Mouse (Mus musculus) spleen, postnatal 4 days (tissue): Measurements from ENCODE around the gene Aqp3.

ENCODE experiments used
- DNase-seq, 2 experiments: peaks; one replicate each; pipeline ENCODE4 v3.0.0; 2022; ENCODE audit warnings: low spot score in 2 of 2

Gene Aqp3

DNA sequence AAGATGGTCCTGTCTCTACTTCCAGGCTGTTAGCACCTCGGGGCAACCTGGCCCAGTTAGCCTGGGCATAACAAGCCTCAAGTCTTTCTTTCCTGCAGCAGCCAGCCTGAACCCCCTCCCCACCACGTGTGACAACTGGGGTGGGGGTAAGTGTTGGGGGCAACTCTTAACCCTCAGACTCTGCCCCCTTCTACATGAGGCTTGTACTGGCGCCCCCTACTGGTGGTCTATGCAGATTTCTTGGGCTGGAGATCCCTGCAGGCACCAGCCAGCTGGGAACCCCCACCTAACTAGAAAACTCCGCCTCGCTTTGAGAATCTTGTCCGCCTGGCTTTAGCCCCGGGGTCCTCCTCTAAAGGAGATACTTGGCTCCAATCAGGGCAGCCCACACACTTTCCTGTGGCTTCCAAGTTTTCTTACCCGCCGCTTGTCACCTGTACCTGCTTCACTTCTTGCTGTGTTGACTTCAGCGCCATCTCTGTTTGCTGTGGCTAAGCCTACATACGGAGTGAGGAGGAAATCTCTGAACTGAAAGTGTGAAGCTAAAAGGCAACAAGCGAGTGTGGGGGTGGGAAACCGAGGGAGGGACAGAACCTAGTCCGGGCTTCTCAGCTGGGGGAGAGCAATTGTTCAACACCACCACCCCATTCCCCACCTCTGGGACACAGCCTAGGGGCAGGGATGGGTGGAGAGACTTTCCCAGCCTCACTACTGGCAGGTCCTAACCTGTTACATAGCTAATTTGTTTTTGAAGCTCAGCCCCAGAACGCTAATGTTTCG lies 33.9 kb downstream of the Aqp3 start:
- no peak for DNase-seq

DNA sequence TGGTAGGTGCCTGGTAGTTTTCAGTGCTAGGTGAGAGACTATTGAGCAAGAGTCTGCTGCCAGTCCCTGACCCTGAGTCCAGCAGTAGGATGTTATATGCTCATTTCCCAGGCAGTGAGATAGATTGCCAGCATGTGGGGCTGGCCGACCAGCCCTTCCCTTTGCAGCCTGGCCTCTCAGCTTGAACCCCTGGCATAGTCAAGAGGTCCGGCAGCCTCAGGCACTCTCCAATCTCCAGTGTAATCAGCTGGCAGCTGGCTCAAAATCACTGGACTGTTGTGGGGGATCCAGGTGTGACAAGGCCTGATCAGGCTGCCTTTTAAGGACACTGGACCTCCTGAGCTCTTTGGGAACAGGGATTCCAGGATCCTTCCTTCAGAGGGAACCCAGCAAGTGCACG lies 34.6 kb downstream of the Aqp3 start:
- no peak for DNase-seq

- DNase-seq: no peak
Measured at GRCm38 (mm10) chr4:41057361-41057760, 40.6 kb downstream of the Aqp3 start.

DNA sequence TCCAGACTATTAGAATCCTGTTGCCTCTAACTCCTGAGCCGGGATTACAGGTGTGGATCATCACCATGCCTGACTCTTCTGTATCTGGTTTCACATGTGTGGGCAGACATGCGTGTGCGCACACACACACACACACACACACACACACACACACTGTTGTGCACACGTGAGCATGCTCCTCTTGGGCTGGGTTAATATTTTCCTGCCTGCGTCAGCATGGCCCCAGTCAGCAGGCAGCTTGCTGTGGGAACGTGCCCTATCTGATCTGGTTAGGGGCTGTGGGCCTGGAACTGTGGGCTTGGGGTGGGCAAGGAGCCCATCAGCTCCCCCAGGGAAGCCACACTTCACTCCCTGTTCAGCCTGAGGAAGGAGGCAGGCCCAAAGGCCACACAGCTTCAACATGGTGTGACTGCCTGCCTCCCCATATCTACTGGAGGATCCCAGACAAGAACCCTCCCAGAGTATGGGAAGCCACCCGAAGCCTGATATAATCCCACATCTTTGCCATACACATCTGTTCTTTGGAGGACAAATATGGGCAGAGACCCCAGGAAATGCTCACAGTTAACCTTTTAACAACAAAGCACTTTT lies 41.1 kb downstream of the Aqp3 start:
- DNase-seq: no peak

GRCm38 (mm10) chr4:41056253-41056652 lies 41.7 kb downstream of the Aqp3 start:
- no peak for DNase-seq

DNA sequence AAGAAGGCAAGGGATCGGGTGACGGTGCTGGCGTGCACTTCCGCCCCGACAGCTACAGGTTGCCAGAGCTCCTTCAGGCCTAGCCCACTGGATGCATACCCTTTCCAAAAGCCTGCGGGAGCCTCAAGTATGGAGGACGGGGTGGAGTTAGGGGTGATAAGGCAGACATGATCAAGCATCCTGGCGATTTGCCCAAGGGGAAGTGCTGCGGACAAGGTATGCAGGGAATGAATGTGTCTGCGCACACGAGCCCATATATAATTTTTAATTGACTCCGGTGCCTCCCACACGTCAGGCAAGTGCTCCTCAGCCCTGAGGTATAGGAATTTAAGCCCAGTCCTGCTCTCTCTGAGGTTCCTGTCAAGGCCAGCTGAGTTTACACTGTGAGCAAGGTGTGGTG lies 42.9 kb downstream of the Aqp3 start:
- no peak for DNase-seq

DNA sequence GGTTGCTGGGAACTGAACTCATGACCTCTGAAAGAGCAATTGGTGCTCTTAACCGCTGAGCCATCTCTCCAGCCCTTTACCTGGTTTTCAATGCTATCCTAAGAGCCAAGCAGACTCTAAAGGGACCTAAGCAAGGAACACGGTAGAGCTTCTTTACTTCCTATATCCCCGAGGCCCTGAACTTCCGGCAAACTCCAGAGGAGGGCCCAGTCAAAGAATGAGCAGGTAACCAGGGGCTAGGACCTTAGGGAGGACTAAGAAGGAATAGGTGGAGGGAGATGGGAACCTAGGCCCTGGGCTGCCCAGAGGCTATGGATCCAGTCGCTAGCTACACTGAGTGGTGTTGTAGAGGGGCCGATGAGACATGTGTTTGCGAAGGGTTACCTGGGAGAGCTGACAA lies 46.2 kb downstream of the Aqp3 start:
- DNase-seq: no peak

DNA sequence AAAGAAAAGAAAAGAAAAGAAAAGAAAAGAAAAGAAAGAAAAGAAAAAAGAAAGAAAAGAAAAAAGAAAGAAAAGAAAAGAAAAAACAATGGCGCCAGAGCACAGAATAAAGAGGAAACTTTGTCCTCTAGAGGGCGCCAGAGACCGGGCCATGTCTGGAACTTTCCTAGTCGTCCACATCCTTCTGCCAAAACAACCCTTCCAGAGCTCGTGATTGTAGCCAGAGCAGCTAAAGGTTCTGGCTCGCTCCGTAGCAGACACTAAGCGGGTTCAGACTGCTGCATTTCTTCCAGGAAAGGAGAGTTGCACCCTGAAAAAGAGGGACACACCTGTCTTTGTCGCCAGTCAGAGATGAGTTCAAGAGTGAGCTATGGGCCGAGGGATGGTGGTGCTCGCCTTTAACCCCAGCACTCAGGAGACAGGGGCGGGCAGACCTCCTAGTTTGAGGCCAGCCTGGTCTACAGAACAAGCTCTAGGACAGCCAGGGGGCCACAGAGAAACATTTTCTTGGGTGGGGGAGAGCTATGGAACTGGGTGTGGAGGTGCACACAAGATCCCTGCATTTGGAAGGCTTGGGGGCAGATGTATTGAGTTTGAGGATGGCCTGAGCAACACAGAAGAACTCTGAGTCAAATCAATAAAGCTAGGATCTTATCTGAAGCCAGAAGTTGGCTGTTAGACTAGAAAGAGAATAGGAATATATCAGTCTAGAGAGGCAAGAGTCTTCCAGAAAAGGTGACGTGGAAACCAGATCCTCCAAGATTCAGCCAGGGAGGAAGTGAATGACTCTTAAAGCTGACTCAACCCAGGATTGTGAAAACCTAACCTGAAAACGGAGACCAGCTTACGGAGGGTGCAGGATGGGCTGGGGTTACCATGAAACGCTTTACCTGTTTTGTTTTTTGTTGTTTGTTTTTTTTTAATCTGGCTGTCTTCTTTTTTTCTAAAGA lies 47.0 kb downstream of the Aqp3 start:
- DNase-seq: peak; percentile 76 to 91

DNA sequence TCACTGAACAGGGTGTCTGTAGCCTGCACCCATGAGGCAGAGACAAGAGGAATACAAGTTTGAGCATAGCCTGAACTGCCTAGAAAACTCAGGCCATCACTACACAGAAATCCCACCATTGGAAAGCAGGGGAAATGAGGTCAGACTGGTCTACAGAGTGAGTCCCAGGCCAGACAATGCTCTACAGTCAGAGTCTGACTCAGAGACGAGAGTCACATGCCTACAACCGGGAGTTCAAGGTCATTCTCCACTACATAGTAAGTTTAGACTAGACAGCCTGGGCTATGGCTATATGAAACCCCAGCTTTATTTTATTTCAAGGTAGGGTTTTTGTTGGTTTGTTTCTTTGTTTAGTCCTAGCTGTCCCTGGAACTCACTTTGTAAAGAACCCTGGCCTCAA lies 49.1 kb downstream of the Aqp3 start:
- DNase-seq: no peak

DNA sequence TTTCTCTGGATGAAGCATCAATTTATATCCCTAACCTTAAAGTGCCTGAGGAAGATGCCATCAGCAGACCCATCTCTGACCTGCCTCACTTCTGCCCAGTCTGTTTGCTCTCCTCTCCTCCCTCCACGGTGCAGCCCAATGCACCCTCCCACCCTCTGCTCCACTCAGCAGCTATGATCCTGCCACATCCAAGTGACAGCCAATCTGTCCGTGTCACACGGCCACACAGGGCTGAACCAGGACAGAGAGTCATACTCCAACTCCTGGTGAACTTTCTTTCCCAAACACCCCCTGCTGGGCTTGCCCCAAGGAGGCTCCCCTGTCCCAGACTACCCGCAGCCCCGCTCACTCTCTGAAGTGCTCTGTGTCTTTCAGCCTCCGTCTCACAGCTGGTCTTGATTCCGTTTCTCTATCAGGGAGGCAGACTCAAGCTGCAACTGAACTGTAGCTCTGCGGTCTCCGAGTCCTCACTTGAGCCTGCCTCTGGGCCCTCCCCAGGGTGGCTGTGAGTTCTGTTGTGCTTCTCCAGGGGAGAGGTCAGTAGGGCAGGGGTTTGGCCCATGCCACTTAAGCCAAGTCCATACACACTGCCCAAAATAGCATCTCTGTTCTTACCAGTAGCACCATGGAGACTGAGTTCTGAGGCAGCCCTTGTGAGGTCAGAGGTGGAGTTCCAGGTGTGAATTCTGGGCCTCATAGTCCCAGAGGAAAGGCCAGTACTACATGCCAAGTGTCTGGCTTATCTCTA lies 50.3 kb downstream of the Aqp3 start, which contains the start of gene Aqp7:
Gene Aqp7, minus strand, starts transcription at position 616 of the 748 bp plus-strand sequence.
- no peak for DNase-seq

DNA sequence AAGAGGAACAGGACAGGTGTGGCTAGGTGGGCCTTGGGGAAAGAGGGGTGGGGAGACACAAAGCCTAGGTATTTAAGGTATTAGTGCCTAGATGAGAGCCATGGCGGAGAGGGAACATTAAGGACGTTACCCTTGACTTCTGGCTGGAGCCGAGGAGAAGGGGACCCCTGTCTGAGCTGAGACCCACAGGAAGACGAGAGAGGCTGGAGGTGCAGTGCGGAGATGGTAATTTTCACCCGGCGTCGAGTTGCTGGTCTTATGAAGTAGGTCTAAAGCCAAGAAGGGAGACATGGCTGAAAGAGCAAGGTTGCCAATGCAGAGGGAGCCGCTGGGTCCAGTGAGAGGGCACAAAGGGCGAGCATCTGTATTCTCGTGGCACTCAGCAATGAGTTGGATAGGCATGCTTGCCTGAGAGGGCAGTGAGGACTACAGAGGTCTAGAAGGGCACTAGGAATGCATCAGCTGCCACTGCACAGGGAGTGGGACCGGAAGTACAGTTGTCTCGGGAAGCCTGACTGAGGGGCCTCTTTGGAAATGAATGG lies 51.7 kb downstream of the Aqp3 start:
- no peak for DNase-seq

DNA sequence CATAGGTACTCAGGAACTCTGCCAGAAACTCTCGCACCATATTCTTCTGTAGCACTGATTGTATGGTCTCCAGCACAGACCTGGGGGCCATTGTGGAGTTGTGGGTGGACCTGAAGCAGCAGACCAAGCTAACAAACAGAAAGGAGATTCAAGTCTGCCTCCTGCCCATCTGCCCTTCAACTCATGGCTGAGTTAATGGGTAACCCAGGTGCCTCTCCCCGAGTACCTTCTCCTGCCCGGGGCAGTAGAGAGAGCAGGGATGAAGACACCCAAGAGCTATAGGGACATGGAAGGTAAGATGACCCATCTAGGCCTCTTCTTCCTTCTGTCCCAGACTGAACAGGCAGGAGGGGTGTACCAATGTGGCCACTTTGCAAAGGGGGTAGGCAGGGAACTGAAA lies 52.7 kb downstream of the Aqp3 start:
- no peak for DNase-seq

- DNase-seq: no peak
Measured at GRCm38 (mm10) chr4:41043961-41044360, 54.0 kb downstream of the Aqp3 start.

DNA sequence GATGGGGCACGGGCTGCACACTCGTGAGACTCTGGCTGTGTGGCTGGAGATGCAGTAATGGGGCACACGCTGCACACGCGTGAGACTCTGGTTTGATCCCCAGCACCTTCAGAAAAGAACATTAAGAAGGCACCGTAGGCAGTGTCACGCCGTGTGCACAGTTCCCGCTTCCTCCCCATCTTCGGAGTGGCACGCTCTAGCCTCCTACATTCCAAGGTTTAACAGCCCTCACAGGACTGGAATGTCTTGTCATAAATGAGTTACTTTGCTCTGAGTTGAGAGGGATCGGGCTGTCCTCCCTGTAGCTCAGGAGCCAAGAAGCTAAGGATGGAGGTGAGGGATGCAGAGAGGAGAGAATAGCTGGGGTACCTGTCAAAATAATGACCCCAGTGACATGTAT lies 55.1 kb downstream of the Aqp3 start:
- DNase-seq: no peak
